Mouse (Mus musculus): ENCODE measurements at regions not wholly inside any gene's neighbourhood (a gene's known extent, or its start where the extent isn't known, plus 50 kb on each side); places are given as distances from the start of the nearest gene placed in this dataset.
A peak's percentile ranks its signal among the peaks of the same experiment; 100 is the strongest.

GRCm38 (mm10) chr9:87965103-87965780, 234.2 kb upstream of the Tbx18 start:
- no peak for DNase-seq

GRCm38 (mm10) chr9:87968190-87969082, 237.4 kb upstream of the Tbx18 start:
- DNase-seq: no peak

- no peak for DNase-seq
These were observed 239.5 kb upstream of the Tbx18 start for GRCm38 (mm10) chr9:87970586-87970985.

GRCm38 (mm10) chr9:87971791-87972190, 240.7 kb upstream of the Tbx18 start:
- no peak for DNase-seq

GRCm38 (mm10) chr9:87973531-87973930, 242.5 kb upstream of the Tbx18 start:
- peak; percentile 4 for DNase-seq

- DNase-seq: no peak
These were observed 253.8 kb upstream of the Tbx18 start for GRCm38 (mm10) chr9:87984910-87985309.

- DNase-seq: no peak
These were observed 254.4 kb upstream of the Tbx18 start for GRCm38 (mm10) chr9:87985439-87985838.

GRCm38 (mm10) chr9:88005945-88006700, 275.1 kb upstream of the Tbx18 start:
- DNase-seq: no peak

- no peak for DNase-seq
These were observed 292.7 kb upstream of the Tbx18 start for GRCm38 (mm10) chr9:88023752-88024151.

GRCm38 (mm10) chr9:88025936-88026335, 294.9 kb upstream of the Tbx18 start:
- DNase-seq: no peak

GRCm38 (mm10) chr9:88030509-88031148, 296.4 kb upstream of the Nt5e start:
- no peak for DNase-seq

GRCm38 (mm10) chr9:88037560-88037959, 289.4 kb upstream of the Nt5e start:
- no peak for DNase-seq

GRCm38 (mm10) chr9:88049270-88049669, 277.7 kb upstream of the Nt5e start:
- DNase-seq: no peak

- DNase-seq: no peak
These were observed 277.2 kb upstream of the Nt5e start for GRCm38 (mm10) chr9:88049792-88050191.

- no peak for DNase-seq
These were observed 268.4 kb upstream of the Nt5e start for GRCm38 (mm10) chr9:88058551-88058950.

GRCm38 (mm10) chr9:88059005-88059404, 268.0 kb upstream of the Nt5e start:
- no peak for DNase-seq

GRCm38 (mm10) chr9:88063973-88064676, 262.9 kb upstream of the Nt5e start:
- no peak for DNase-seq

GRCm38 (mm10) chr9:88065057-88065456, 261.9 kb upstream of the Nt5e start:
- DNase-seq: no peak

- no peak for DNase-seq
These were observed 261.2 kb upstream of the Nt5e start for GRCm38 (mm10) chr9:88065777-88066176.

GRCm38 (mm10) chr9:88068322-88068721, 258.7 kb upstream of the Nt5e start:
- no peak for DNase-seq

- DNase-seq: peak; percentile 12
These were observed 258.1 kb upstream of the Nt5e start for GRCm38 (mm10) chr9:88068881-88069304.

- no peak for DNase-seq
These were observed 257.2 kb upstream of the Nt5e start for GRCm38 (mm10) chr9:88069834-88070233.
